Mouse (Mus musculus): ENCODE data around the gene Ccdc89. TPM values are rescaled to one million over a fixed set of nuclear protein-coding genes. Genes with fewer than 3 reads are reported as not detected.

Ccdc89 gene
- polyA plus RNA-seq, 1 experiment from 2014 or later: 2.3 TPM

- 52% methylated on average over 10 of the region's 10 CpGs for WGBS
- Histone ChIP-seq H3K9me3 (ENCODE audit: control insufficient read depth, low read length) (no peaks in the 10 kb centered on the region), H3K27me3 (ENCODE audit: control insufficient read depth, insufficient read depth, low read length) (no peaks in the 10 kb centered on the region), H3K36me3 (replicated peaks; ENCODE audit: control insufficient read depth, insufficient read depth) (no peaks in the 10 kb centered on the region), H3K9ac (no peak overlapping the region), H3K4me3 (replicated peaks; ENCODE audit: low read length) (no peak overlapping the region), H3K4me2 (replicated peaks) (0 out of 2 replicates have a peak overlapping the region, but pooled peaks have one; percentile 1), H3K4me1 (replicated peaks; ENCODE audit: control insufficient read depth, insufficient read depth, low read length) (peaks cover 16% of the 10 kb centered on the region), H3K27ac (no peak overlapping the region)
- ATAC-seq (ENCODE audit: low FRiP score): no peak
- DNase-seq (ENCODE audit: low spot score): no peak
These were observed 34.0 kb downstream of the Ccdc89 start for GRCm38 (mm10) chr7:90460330-90460729.

- peaks cover 12% of the 10 kb centered on the region for H3K4me1 ChIP-seq (replicated peaks; ENCODE audit: control insufficient read depth, insufficient read depth, low read length)
- H3K27ac ChIP-seq: no peak overlapping the region
- 24% methylated on average over 14 of the region's 14 CpGs for WGBS
- H3K4me2 ChIP-seq (replicated peaks): 0 out of 2 replicates have a peak overlapping the region, but pooled peaks have one; percentile 1
- H3K9me3 ChIP-seq (ENCODE audit: control insufficient read depth, low read length): no peaks in the 10 kb centered on the region
- DNase-seq (ENCODE audit: low spot score) (no peak), ATAC-seq (ENCODE audit: low FRiP score) (no peak)
- H3K4me3 ChIP-seq (replicated peaks; ENCODE audit: low read length): no peak overlapping the region
- H3K27me3 ChIP-seq (ENCODE audit: control insufficient read depth, insufficient read depth, low read length): no peaks in the 10 kb centered on the region
- H3K36me3 ChIP-seq (replicated peaks; ENCODE audit: control insufficient read depth, insufficient read depth): no peaks in the 10 kb centered on the region
- no peak overlapping the region for H3K9ac ChIP-seq
These were observed 34.6 kb downstream of the Ccdc89 start for GRCm38 (mm10) chr7:90460930-90461329.

GRCm38 (mm10) chr7:90461441-90461840 lies 35.1 kb downstream of the Ccdc89 start:
- H3K27ac ChIP-seq: no peak overlapping the region
- no peaks in the 10 kb centered on the region for H3K27me3 ChIP-seq (ENCODE audit: control insufficient read depth, insufficient read depth, low read length)
- H3K9ac ChIP-seq: no peak overlapping the region
- no peaks in the 10 kb centered on the region for H3K9me3 ChIP-seq (ENCODE audit: control insufficient read depth, low read length)
- ATAC-seq (ENCODE audit: low FRiP score): no peak
- no peak overlapping the region for H3K4me2 ChIP-seq (replicated peaks)
- peaks cover 7% of the 10 kb centered on the region for H3K4me1 ChIP-seq (replicated peaks; ENCODE audit: control insufficient read depth, insufficient read depth, low read length)
- WGBS: 88% methylated on average over 5 of the region's 5 CpGs
- H3K4me3 ChIP-seq (replicated peaks; ENCODE audit: low read length): no peak overlapping the region
- no peak for DNase-seq (ENCODE audit: low spot score)
- no peaks in the 10 kb centered on the region for H3K36me3 ChIP-seq (replicated peaks; ENCODE audit: control insufficient read depth, insufficient read depth)

- no peak overlapping the region for H3K4me2 ChIP-seq (replicated peaks)
- no peak overlapping the region for H3K9ac ChIP-seq
- no peak overlapping the region for H3K27ac ChIP-seq
- no peak for DNase-seq (ENCODE audit: low spot score)
- peaks cover 9% of the 10 kb centered on the region for H3K4me1 ChIP-seq (replicated peaks; ENCODE audit: control insufficient read depth, insufficient read depth, low read length)
- no peaks in the 10 kb centered on the region for H3K27me3 ChIP-seq (ENCODE audit: control insufficient read depth, insufficient read depth, low read length)
- peaks cover 18% of the 10 kb centered on the region for H3K36me3 ChIP-seq (replicated peaks; ENCODE audit: control insufficient read depth, insufficient read depth)
- H3K9me3 ChIP-seq (ENCODE audit: control insufficient read depth, low read length): no peaks in the 10 kb centered on the region
- ATAC-seq (ENCODE audit: low FRiP score): no peak
- no peak overlapping the region for H3K4me3 ChIP-seq (replicated peaks; ENCODE audit: low read length)
- WGBS: 83% methylated on average over 2 of the region's 2 CpGs
These were observed 47.1 kb downstream of the Ccdc89 start for GRCm38 (mm10) chr7:90473511-90473910.

- peak; percentile 100 for ATAC-seq (ENCODE audit: low FRiP score)
- under 1% methylated on average over 35 of the region's 36 CpGs for WGBS
- no peaks in the 10 kb centered on the region for H3K9me3 ChIP-seq (ENCODE audit: control insufficient read depth, low read length)
- H3K4me3 ChIP-seq (replicated peaks; ENCODE audit: low read length): peak within 1 kb of the TSS; percentile 57
- peaks cover 3% of the 10 kb centered on the region; the same call in 1 of the 2 replicates for H3K27me3 ChIP-seq (ENCODE audit: control insufficient read depth, insufficient read depth, low read length)
- H3K9ac ChIP-seq: peak within 1 kb of the TSS; percentile 76
- peaks cover 9% of the 10 kb centered on the region for H3K4me1 ChIP-seq (replicated peaks; ENCODE audit: control insufficient read depth, insufficient read depth, low read length)
- DNase-seq (ENCODE audit: low spot score): peak; percentile 97
- H3K36me3 ChIP-seq (replicated peaks; ENCODE audit: control insufficient read depth, insufficient read depth): no peaks in the 10 kb centered on the region
- peak within 1 kb of the TSS; percentile 70 for H3K4me2 ChIP-seq (replicated peaks)
- peak within 1 kb of the TSS; percentile 87 for H3K27ac ChIP-seq
These were observed 49.5 kb downstream of the Ccdc89 start, which contains the start of gene Tmem126b for GRCm38 (mm10) chr7:90475793-90476312. Gene Tmem126b (minus strand): TSS chr7:90476001.

- DNase-seq (ENCODE audit: low spot score) (peak; percentile 56), ATAC-seq (ENCODE audit: low FRiP score) (peak; percentile 70; the same call in 1 of the 2 replicates)
- Histone ChIP-seq H3K4me2 (replicated peaks) (peak within 1 kb of the TSS; percentile 70), H3K4me1 (replicated peaks; ENCODE audit: control insufficient read depth, insufficient read depth, low read length) (peaks cover 9% of the 10 kb centered on the region), H3K27ac (peak within 1 kb of the TSS; percentile 87), H3K36me3 (replicated peaks; ENCODE audit: control insufficient read depth, insufficient read depth) (no peaks in the 10 kb centered on the region), H3K4me3 (replicated peaks; ENCODE audit: low read length) (peak within 1 kb of the TSS; percentile 57), H3K27me3 (ENCODE audit: control insufficient read depth, insufficient read depth, low read length) (peaks cover 3% of the 10 kb centered on the region; the same call in 1 of the 2 replicates), H3K9ac (peak within 1 kb of the TSS; percentile 76), H3K9me3 (ENCODE audit: control insufficient read depth, low read length) (no peaks in the 10 kb centered on the region)
- WGBS: under 1% methylated on average over 32 of the region's 32 CpGs
These were observed 50.2 kb downstream of the Ccdc89 start, which contains the start of gene Dlg2 for GRCm38 (mm10) chr7:90476313-90477245. Gene Dlg2 (plus strand): TSS chr7:90476672.

Other genes with a start within 250 kb of the Ccdc89 start
- gene Ccdc83, start 160.8 kb upstream of the Ccdc89 start, polyA plus RNA-seq (2014; fragmentation: Nextera tagmentation; extraction: Ambion mirVana): not detected in 2 replicates
- 8.0 and 8.3 TPM in 2 replicates for gene Sytl2, start 124.3 kb upstream of the Ccdc89 start, polyA plus RNA-seq (2014; fragmentation: Nextera tagmentation; extraction: Ambion mirVana)
- 45.4 and 52.9 TPM in 2 replicates for gene Crebzf, start 16.2 kb downstream of the Ccdc89 start, polyA plus RNA-seq (2014; fragmentation: Nextera tagmentation; extraction: Ambion mirVana)
- gene Tmem126a, start 30.7 kb downstream of the Ccdc89 start, polyA plus RNA-seq (2014; fragmentation: Nextera tagmentation; extraction: Ambion mirVana): 125 and 132 TPM in 2 replicates
- 40.8 and 44.5 TPM in 2 replicates for gene Tmem126b, start 49.4 kb downstream of the Ccdc89 start, polyA plus RNA-seq (2014; fragmentation: Nextera tagmentation; extraction: Ambion mirVana)
- 30.0 and 32.0 TPM in 2 replicates for gene Dlg2, start 50.1 kb downstream of the Ccdc89 start, polyA plus RNA-seq (2014; fragmentation: Nextera tagmentation; extraction: Ambion mirVana)